Mouse (Mus musculus) embryonic facial prominence, embryonic 15.5 days (tissue): ENCODE data around the gene Ehbp1. TPM values are rescaled to one million over a fixed set of nuclear protein-coding genes. Genes with fewer than 3 reads are reported as not detected.

ENCODE experiments used
- ATAC-seq: fragments of 200-750 bp; cut with Nextera tagmentation; 2 replicates; pipeline ENCODE4 v1.8.0; 2017; ENCODE audit warnings: low read depth, moderate TSS enrichment; ENCODE audit not compliant: insufficient number of reproducible peaks, low FRiP score, low TSS enrichment
- H3K27ac ChIP-seq: fragments of 300-500 bp; sonication (generic); replicated peaks from 2 replicates; pipeline ENCODE4 v1.5.1; 2015; ENCODE audit warnings: mild to moderate bottlenecking, inconsistent platforms
- H3K27me3 ChIP-seq: fragments of 300-500 bp; sonication (generic); 2 replicates; pipeline ENCODE4 v1.6.1; 2015; ENCODE audit warnings: inconsistent platforms
- H3K36me3 ChIP-seq: fragments of 300-500 bp; sonication (generic); 2 replicates; pipeline ENCODE4 v1.6.1; 2015; ENCODE audit warnings: mild to moderate bottlenecking, inconsistent platforms
- H3K4me1 ChIP-seq: fragments of 300-500 bp; sonication (generic); 2 replicates; pipeline ENCODE4 v1.6.1; 2015; ENCODE audit warnings: inconsistent platforms
- H3K4me2 ChIP-seq: fragments of 300-500 bp; sonication (generic); replicated peaks from 2 replicates; pipeline ENCODE4 v1.6.1; 2015; ENCODE audit warnings: mild to moderate bottlenecking, inconsistent platforms
- H3K4me3 ChIP-seq: fragments of 300-500 bp; sonication (generic); replicated peaks from 2 replicates; pipeline ENCODE4 v1.5.1; 2015; ENCODE audit warnings: mild to moderate bottlenecking, inconsistent platforms
- H3K9ac ChIP-seq: fragments of 300-500 bp; sonication (generic); 2 replicates; pipeline ENCODE4 v1.6.1; 2015; ENCODE audit warnings: inconsistent platforms
- H3K9me3 ChIP-seq: fragments of 300-500 bp; sonication (generic); replicated peaks from 2 replicates; pipeline ENCODE4 v1.6.1; 2016; ENCODE audit warnings: inconsistent platforms
- WGBS: fragments of 180-500 bp; shearing (Covaris S2); methylation state at CpG from one replicate; pipeline ENCODE4 v1.1.7; 2015; 5-methylcytosine and 5-hydroxymethylcytosine counted together
- polyA plus RNA-seq: library from polyadenylated mRNA; unstranded; fragments of >200 nt; fragmentation: Nextera tagmentation; extraction: Ambion mirVana; gene quantifications from 2 replicates; pipeline ENCODE4 v1.2.1, GENCODE M21; 2015

Ehbp1 gene
- polyA plus RNA-seq, 1 experiment from 2014 or later: 14.2 TPM

DNA sequence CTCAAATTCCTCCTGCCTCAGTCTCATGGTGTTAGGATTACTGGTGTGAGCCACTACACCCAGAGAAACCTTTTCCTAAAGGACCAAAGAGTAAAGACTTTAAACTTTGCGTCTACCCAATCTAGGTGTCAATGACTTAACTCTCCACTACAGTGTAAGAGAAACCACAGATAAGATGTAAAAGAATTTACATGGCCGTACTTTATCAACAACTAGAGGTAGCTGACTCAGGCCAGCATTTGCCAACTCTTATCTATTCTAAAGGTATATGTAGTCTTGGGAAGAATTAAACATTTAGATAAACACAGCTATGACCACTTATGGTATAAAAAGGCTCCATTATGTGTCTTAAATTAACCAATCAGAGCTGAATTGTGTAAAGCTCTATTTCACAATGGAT is 67.9 kb downstream of the Ehbp1 start:
- Histone ChIP-seq H3K27me3 (no peaks in the 10 kb centered on the region), H3K4me2 (no peak overlapping the region), H3K9ac (no peak overlapping the region), H3K36me3 (peaks cover 21% of the 10 kb centered on the region), H3K27ac (no peak overlapping the region), H3K4me3 (no peak overlapping the region), H3K4me1 (no peaks in the 10 kb centered on the region), H3K9me3 (no peaks in the 10 kb centered on the region)
- 86% methylated on average over 2 of the region's 2 CpGs for WGBS
- no peak for ATAC-seq

- WGBS: 81% methylated on average over 7 of the region's 7 CpGs
- H3K4me2 ChIP-seq: no peak overlapping the region
- no peaks in the 10 kb centered on the region for H3K27me3 ChIP-seq
- H3K4me3 ChIP-seq: no peak overlapping the region
- no peak for ATAC-seq
- H3K9ac ChIP-seq: no peak overlapping the region
- peaks cover 19% of the 10 kb centered on the region for H3K36me3 ChIP-seq
- H3K4me1 ChIP-seq: no peaks in the 10 kb centered on the region
- H3K9me3 ChIP-seq: no peaks in the 10 kb centered on the region
- H3K27ac ChIP-seq: no peak overlapping the region
These were observed 68.7 kb downstream of the Ehbp1 start for GRCm38 (mm10) chr11:22273378-22273777.

DNA sequence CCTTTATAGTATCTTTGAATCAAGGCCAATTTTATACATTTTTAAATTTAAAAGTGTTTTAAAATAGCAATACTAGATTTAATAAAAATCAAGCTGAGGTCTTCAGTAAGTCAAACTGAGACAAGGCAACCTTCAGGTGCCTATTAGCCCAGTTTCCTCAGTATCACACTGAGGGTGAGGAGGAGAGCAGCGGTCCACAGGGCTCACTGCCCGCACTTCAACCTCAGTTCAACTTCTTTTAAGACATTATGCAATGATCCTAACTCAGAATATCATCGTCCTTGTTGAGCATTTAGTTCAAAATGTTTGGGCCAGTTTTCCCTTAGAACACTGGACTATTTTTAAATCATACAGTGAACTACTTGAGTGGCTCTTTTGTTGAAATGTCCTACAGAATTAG is 70.2 kb downstream of the Ehbp1 start:
- no peak overlapping the region for H3K9ac ChIP-seq
- no peak for ATAC-seq
- H3K4me1 ChIP-seq: no peaks in the 10 kb centered on the region
- WGBS: 92% methylated on average over 3 of the region's 3 CpGs
- H3K4me2 ChIP-seq: no peak overlapping the region
- no peaks in the 10 kb centered on the region for H3K27me3 ChIP-seq
- peaks cover 12% of the 10 kb centered on the region for H3K36me3 ChIP-seq
- H3K4me3 ChIP-seq: no peak overlapping the region
- H3K9me3 ChIP-seq: no peaks in the 10 kb centered on the region
- no peak overlapping the region for H3K27ac ChIP-seq

GRCm38 (mm10) chr11:22269643-22270042 is 72.4 kb downstream of the Ehbp1 start:
- H3K27me3 ChIP-seq: no peaks in the 10 kb centered on the region

DNA sequence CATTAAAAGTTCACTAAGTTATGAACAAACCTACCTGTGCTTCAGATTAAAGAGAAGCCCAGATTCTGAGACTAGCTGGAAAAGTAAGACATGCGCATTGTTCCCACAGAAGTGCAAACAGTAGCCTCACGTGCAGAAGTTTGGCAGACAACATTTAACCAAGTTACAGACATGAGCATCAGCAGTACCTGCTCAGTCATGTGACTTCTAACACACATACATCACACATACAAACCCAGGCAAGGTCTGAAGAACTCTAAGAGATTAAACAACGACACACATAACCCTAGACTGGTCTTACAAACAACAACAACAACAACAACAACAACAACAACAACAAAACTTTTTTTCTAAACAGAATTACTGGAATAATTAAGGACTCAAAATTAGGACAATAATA is 72.9 kb downstream of the Ehbp1 start:
- 76% methylated on average over 3 of the region's 3 CpGs for WGBS
- Histone ChIP-seq H3K4me3 (no peak overlapping the region), H3K4me1 (no peaks in the 10 kb centered on the region), H3K36me3 (no peaks in the 10 kb centered on the region), H3K27ac (no peak overlapping the region), H3K9ac (no peak overlapping the region), H3K4me2 (no peak overlapping the region), H3K9me3 (no peaks in the 10 kb centered on the region), H3K27me3 (no peaks in the 10 kb centered on the region)
- no peak for ATAC-seq

More at GRCm38 (mm10) chr11:22269643-22270042, 72.4 kb downstream of the Ehbp1 start:
- no peak overlapping the region for H3K27ac ChIP-seq
- WGBS: 84% methylated on average over 4 of the region's 4 CpGs
- no peaks in the 10 kb centered on the region for H3K9me3 ChIP-seq
- no peak overlapping the region for H3K4me3 ChIP-seq
- ATAC-seq: no peak
- no peaks in the 10 kb centered on the region for H3K36me3 ChIP-seq
- H3K4me2 ChIP-seq: no peak overlapping the region
- no peak overlapping the region for H3K9ac ChIP-seq
- no peaks in the 10 kb centered on the region for H3K4me1 ChIP-seq

DNA sequence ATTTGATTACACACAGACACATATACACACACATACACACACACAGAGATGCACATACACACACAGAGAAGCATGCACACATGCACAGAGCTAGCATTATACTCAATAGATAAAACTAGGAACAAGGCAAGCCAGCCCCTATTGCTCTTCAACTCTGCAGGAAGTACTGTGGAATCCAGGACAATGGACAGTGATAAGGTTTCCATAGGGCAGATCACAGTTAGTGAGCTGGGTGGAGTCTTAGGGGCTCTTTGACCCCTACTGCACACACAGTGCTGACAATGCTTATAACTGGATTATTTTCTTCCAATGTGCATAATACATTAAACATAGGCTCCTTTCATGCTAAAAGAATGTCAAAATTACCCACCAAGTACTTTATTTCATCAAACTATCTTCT is 75.1 kb downstream of the Ehbp1 start:
- Histone ChIP-seq H3K4me1 (no peaks in the 10 kb centered on the region), H3K27me3 (no peaks in the 10 kb centered on the region), H3K4me2 (no peak overlapping the region), H3K27ac (no peak overlapping the region), H3K9me3 (no peaks in the 10 kb centered on the region), H3K36me3 (no peaks in the 10 kb centered on the region), H3K9ac (no peak overlapping the region), H3K4me3 (no peak overlapping the region)
- no peak for ATAC-seq

- H3K36me3 ChIP-seq: no peaks in the 10 kb centered on the region
- H3K4me2 ChIP-seq: no peak overlapping the region
- no peaks in the 10 kb centered on the region for H3K4me1 ChIP-seq
- H3K9me3 ChIP-seq: no peaks in the 10 kb centered on the region
- no peak overlapping the region for H3K4me3 ChIP-seq
- no peaks in the 10 kb centered on the region for H3K27me3 ChIP-seq
- ATAC-seq: no peak
- no peak overlapping the region for H3K9ac ChIP-seq
- 91% methylated on average over 1 of the region's 1 CpGs for WGBS
- no peak overlapping the region for H3K27ac ChIP-seq
These were observed 86.7 kb downstream of the Ehbp1 start for GRCm38 (mm10) chr11:22255418-22255817.

DNA sequence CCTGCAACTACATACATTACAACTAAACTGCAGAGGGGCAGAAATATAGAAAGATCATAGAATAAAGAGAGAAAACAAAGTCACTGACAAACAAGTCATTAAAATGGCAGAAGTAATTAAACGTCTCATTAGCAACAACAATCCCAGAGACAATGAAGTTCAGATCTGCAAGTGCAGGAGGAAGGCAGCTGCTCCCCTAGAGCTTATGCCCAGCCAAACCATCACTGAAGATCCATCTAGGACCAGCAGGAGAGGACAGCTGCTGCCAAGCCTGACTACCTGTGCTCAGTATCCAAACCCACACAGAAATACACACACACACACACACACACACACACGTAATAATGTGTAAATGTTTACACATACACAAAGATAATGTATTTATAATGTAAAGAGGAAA is 92.7 kb downstream of the Ehbp1 start:
- Histone ChIP-seq H3K27me3 (no peaks in the 10 kb centered on the region), H3K9me3 (0 out of 2 replicates have a peak, but pooled peaks cover 3% of the 10 kb centered on the region), H3K36me3 (no peaks in the 10 kb centered on the region; the same call in 1 of the 2 replicates), H3K9ac (no peak overlapping the region), H3K4me3 (no peak overlapping the region), H3K4me1 (no peaks in the 10 kb centered on the region), H3K27ac (no peak overlapping the region), H3K4me2 (no peak overlapping the region)
- ATAC-seq: no peak
- 84% methylated on average over 2 of the region's 2 CpGs for WGBS

- no peak for ATAC-seq
- Histone ChIP-seq H3K36me3 (no peaks in the 10 kb centered on the region; the same call in 1 of the 2 replicates), H3K4me1 (no peaks in the 10 kb centered on the region), H3K4me2 (no peak overlapping the region), H3K9ac (no peak overlapping the region), H3K9me3 (0 out of 2 replicates have a peak, but pooled peaks cover 3% of the 10 kb centered on the region), H3K27ac (no peak overlapping the region), H3K27me3 (no peaks in the 10 kb centered on the region), H3K4me3 (no peak overlapping the region)
- WGBS: 67% methylated on average over 4 of the region's 4 CpGs
These were observed 94.4 kb downstream of the Ehbp1 start for GRCm38 (mm10) chr11:22247736-22248135.

- Histone ChIP-seq H3K27ac (no peak overlapping the region), H3K27me3 (no peaks in the 10 kb centered on the region), H3K4me2 (no peak overlapping the region), H3K4me3 (no peak overlapping the region), H3K9ac (no peak overlapping the region), H3K4me1 (no peaks in the 10 kb centered on the region), H3K9me3 (0 out of 2 replicates have a peak, but pooled peaks cover 3% of the 10 kb centered on the region), H3K36me3 (no peaks in the 10 kb centered on the region; the same call in 1 of the 2 replicates)
- ATAC-seq: no peak
These were observed 95.0 kb downstream of the Ehbp1 start for GRCm38 (mm10) chr11:22247069-22247468.

DNA sequence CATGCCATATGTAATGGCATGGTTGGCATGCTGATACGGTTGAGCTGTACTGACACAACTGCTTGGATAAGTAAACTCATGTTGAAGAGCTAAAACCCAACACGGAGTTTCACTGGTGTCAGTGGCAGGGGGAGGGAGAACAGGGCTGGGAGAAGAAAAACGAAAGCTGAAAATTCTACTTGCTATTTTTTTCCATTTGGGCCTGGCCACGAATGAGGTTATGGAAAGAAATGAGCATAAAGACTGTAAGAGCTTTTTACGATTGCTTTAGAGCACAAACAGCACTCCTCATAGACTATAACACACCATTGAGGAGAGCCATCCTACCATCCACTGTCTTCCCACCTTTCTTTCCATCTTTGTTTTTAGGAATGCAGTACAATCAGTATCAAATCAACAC is 106.5 kb downstream of the Ehbp1 start:
- H3K36me3 ChIP-seq: no peaks in the 10 kb centered on the region
- H3K27me3 ChIP-seq: no peaks in the 10 kb centered on the region
- H3K9me3 ChIP-seq: no peaks in the 10 kb centered on the region
- no peak overlapping the region for H3K27ac ChIP-seq
- peaks cover 5% of the 10 kb centered on the region; the same call in 1 of the 2 replicates for H3K4me1 ChIP-seq
- no peak for ATAC-seq
- H3K4me3 ChIP-seq: no peak overlapping the region
- H3K9ac ChIP-seq: no peak overlapping the region
- 69% methylated on average over 5 of the region's 5 CpGs for WGBS
- no peak overlapping the region for H3K4me2 ChIP-seq

DNA sequence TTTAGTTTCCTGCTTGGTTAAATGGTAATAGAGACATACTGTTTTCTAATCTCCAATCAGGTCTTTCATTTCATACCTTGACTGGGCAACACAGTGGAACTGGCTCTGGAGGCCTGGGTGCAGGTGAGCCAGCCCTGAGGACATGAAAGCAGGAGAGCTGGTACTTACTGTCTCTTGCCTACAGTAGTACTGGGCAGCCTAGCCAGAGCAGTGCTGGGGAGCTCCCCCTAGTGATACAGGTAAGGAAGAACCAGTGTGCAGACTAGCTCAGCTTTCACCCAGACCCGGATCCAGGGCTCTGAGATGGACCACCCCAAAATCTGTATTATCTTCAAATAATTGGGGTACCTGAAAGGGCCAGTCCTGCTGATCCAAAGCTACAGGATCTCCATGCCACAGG is 107.4 kb downstream of the Ehbp1 start:
- Histone ChIP-seq H3K27ac (no peak overlapping the region), H3K9ac (no peak overlapping the region), H3K4me3 (no peak overlapping the region), H3K4me2 (no peak overlapping the region), H3K36me3 (no peaks in the 10 kb centered on the region), H3K4me1 (peaks cover 5% of the 10 kb centered on the region; the same call in 1 of the 2 replicates), H3K27me3 (no peaks in the 10 kb centered on the region), H3K9me3 (no peaks in the 10 kb centered on the region)
- no peak for ATAC-seq
- 65% methylated on average over 1 of the region's 1 CpGs for WGBS
